In the genomic region with DNA sequence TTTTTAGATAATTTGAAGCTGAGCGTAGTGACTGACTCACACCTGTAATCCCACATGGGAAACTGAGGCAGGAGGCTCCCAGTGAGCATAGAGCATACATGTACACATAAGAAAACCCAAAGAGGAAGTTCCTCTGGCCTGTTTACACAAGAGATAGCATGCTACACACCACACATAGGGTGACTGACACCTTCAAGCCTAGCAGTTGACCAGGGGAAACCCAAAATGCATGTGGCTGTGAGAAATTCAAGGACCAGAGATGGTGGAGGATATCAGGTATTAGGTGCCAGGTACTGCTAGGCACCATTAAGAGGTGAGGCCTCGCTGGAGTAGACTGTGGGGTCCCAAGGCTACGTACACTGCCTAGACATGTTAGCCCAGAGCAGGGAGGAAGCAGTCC, we compare ENCODE assay signal across 18 mouse cellular contexts. TPM values are rescaled to one million over a fixed set of nuclear protein-coding genes. Genes with fewer than 3 reads are reported as not detected.
DNase-seq lines count a peak whose midpoint lies in the region; ATAC-seq and TF ChIP-seq lines count a peak whose summit lies in the region.
"Had no signal": no experiment of that assay in that cellular context is flagged by ENCODE, and none has a peak within 500 bp of the region (broad histone marks: within the 10 kb centered on the region; RNA-seq: fewer than 3 reads in every experiment).

No protein-coding gene starts in this region.

- no peaks in the 10 kb centered on the region for H3K4me1 ChIP-seq in forebrain, embryonic 15.5 days
- H3K4me1 ChIP-seq: forebrain, embryonic 13.5 days had no signal

- H3K4me2 ChIP-seq in forebrain, embryonic 15.5 days (replicated peaks): no peak overlapping the region
- H3K4me2 ChIP-seq: forebrain, embryonic 13.5 days; heart, embryonic 13.5 days had no signal

- H3K4me3 ChIP-seq in gastrocnemius, adult 2 months: peak overlapping the region; percentile 13; the same call in 1 of the 2 replicates
- no peak overlapping the region for H3K4me3 ChIP-seq in forebrain, embryonic 15.5 days
- H3K4me3 ChIP-seq: embryonic facial prominence, embryonic 10.5 days; forebrain, embryonic 13.5 days; heart, adult 2 months; heart, embryonic 13.5 days had no signal

- H3K27me3 ChIP-seq in forebrain, embryonic 15.5 days: no peaks in the 10 kb centered on the region
- H3K27me3 ChIP-seq: forebrain, embryonic 13.5 days; heart, embryonic 13.5 days had no signal

- TF ChIP-seq CTCF in gastrocnemius, adult 2 months (IDR thresholded peaks at IDR 0.05): no peak

- peak; percentile 72 for ATAC-seq in megakaryocyte, adult 5-6 weeks (ENCODE audit: poor library complexity, severe bottlenecking)
- ATAC-seq in forebrain, embryonic 15.5 days (replicated peaks): no peak
- ATAC-seq: forebrain, embryonic 13.5 days; hindbrain, embryonic 16.5 days had no signal

- WGBS in forebrain, embryonic 15.5 days: 82% methylated on average over 3 of the region's 3 CpGs

- no peak for DNase-seq in gastrocnemius, adult 2 months
- no peak for DNase-seq in gastrocnemius, postnatal 4 days (ENCODE audit: low spot score in 2 of 2)
- DNase-seq in natural killer cell, adult 2 months (ENCODE audit: low spot score in 2 of 2): peak; percentile 58 to 75
- no peak for DNase-seq in spleen, adult 12 weeks (ENCODE audit: low spot score)
- DNase-seq in right cerebral cortex, postnatal 25 days: no peak
- DNase-seq: adrenal gland, adult 8-10 months; adrenal gland, postnatal 36 days; cerebellum, adult 2 months; cerebellum, postnatal 10 days; gastrocnemius, postnatal 36 days; heart, adult 2 months; heart, postnatal 36 days had no signal

- no peaks in the 10 kb centered on the region for H3K9me3 ChIP-seq in forebrain, embryonic 15.5 days
- H3K9me3 ChIP-seq: embryonic facial prominence, embryonic 10.5 days; forebrain, embryonic 13.5 days; heart, embryonic 13.5 days had no signal

- intact Hi-C loops in gastrocnemius, adult 2 months (cut with DNase I): no loop called here

- no peak overlapping the region for H3K9ac ChIP-seq in forebrain, embryonic 15.5 days (replicated peaks)
- H3K9ac ChIP-seq: forebrain, embryonic 13.5 days; heart, embryonic 13.5 days had no signal

- no peaks in the 10 kb centered on the region for H3K36me3 ChIP-seq in forebrain, embryonic 15.5 days
- H3K36me3 ChIP-seq: embryonic facial prominence, embryonic 10.5 days had no signal

- no peak overlapping the region for H3K27ac ChIP-seq in gastrocnemius, adult 2 months
- H3K27ac ChIP-seq in forebrain, embryonic 15.5 days (replicated peaks): no peak overlapping the region
- H3K27ac ChIP-seq: embryonic facial prominence, embryonic 10.5 days; forebrain, embryonic 13.5 days; heart, adult 2 months; heart, embryonic 13.5 days had no signal

RNA-seq across cellular contexts. Expression of a gene that starts 47.8 kb away (rescaled TPM):
- 10 to 100 TPM; 37.1 to 43.8 TPM for total RNA-seq in gastrocnemius, adult 2 months (2021)
- total RNA-seq in gastrocnemius, postnatal 4 days (2021): 100 to 1,000 TPM; 123 to 126 TPM
- 25.0 and 26.2 TPM in 2 replicates for total RNA-seq in megakaryocyte, adult 5-6 weeks (2015)
- 22.6 and 24.4 TPM in 2 replicates for total RNA-seq in megakaryocyte, adult 5-6 weeks (2017)
- 12.1 and 14.3 TPM in 2 replicates for polyA plus RNA-seq in forebrain, embryonic 15.5 days (2015; fragmentation: Nextera tagmentation; extraction: Ambion mirVana)

RNA-seq across cellular contexts. Expression of a gene that starts 48.4 kb away (rescaled TPM):
- not detected for total RNA-seq in gastrocnemius, adult 2 months (2021)
- 1 to 10 TPM; 1.1 to 1.8 TPM for total RNA-seq in gastrocnemius, postnatal 4 days (2021)
- total RNA-seq in megakaryocyte, adult 5-6 weeks (2015): 195 and 212 TPM in 2 replicates
- 204 and 237 TPM in 2 replicates for total RNA-seq in megakaryocyte, adult 5-6 weeks (2017)
- polyA plus RNA-seq in forebrain, embryonic 15.5 days (2015; fragmentation: Nextera tagmentation; extraction: Ambion mirVana): 0.52 and 1.2 TPM in 2 replicates

Comparison
In these comparisons a context has a peak if more than half of its experiments do, and no peak if none do; other contexts are left out.
1. DNase-seq: peak in natural killer cell, adult 2 months (2 of 2); none in gastrocnemius, adult 2 months (single experiment), gastrocnemius, postnatal 4 days (0 of 2), spleen, adult 12 weeks (single experiment) and right cerebral cortex, postnatal 25 days (single experiment).
2. RNA of a gene that starts 48.4 kb away (total RNA-seq): 195 to 237 TPM in megakaryocyte, adult 5-6 weeks; 1.1 to 1.8 TPM in gastrocnemius, postnatal 4 days and not detected in gastrocnemius, adult 2 months; every median in the first group is over 10 times any median in the second.